Mouse (Mus musculus) B cell, adult (primary cell): ENCODE results near the gene Foxq1. TPM values are rescaled to one million over a fixed set of nuclear protein-coding genes. Genes with fewer than 3 reads are reported as not detected.

Experiments used
- total RNA-seq: library from RNA; stranded (reverse); gene quantifications from 4 replicates; pipeline ENCODE4 v1.2.4, GENCODE M21; 2023; ENCODE audit not compliant: inconsistent age

Foxq1 gene
- total RNA-seq, result not detected in 4 replicates

DNA sequence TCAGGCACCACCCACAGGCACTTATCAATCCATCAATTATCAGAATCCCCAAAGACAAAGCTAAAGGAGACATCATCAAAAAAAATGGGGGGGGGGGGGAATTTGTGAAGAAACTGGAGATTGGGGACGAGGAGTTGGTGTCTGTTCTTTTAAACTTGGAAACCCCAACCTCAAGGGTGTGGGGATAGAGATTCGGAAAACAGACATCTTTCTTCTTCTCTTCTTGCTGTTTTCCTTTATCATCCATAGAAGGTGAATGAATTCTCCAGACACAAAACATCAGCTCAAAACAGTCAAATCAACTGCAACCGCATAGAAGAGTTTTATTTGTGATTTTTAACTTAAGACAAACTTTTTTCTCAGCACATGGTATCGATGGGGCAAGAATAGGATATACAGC, at the start of gene Foxq1:
Foxq1 (plus strand) TSS at position 301 of the 400 bp plus-strand sequence.

DNA sequence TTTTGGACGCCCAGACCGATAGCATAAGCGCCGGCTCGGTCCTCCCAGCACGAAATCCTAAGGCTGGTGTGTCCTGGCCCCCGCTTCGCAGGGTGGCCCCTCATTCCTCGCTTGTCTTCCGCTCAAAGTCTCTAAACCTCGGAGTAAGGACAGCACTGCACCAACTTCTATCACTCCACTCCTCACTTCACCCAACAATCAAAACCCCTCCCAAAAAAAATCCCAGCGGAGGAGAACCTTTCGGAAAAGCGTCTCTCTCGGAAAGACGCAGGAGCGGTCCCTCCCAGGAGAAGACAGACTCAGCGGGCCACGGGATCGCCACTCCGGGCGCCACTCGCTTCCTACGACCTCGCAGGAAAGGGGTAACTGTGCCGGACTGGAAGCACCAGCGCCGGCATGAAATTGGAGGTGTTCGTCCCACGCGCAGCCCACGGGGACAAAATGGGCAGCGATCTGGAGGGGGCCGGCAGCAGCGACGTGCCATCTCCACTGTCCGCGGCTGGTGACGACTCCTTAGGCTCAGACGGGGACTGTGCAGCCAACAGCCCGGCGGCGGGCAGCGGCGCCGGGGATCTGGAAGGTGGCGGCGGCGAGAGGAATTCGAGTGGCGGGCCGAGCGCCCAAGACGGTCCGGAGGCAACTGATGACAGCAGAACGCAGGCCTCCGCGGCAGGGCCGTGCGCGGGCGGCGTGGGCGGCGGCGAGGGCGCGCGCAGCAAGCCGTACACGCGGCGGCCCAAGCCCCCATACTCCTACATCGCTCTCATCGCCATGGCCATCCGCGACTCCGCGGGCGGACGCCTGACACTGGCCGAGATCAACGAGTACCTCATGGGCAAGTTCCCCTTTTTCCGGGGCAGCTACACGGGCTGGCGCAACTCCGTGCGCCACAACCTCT, 2.8 kb downstream of the Foxq1 start, which contains the start of gene A530084C06Rik:
A530084C06Rik (minus strand) TSS at position 813 of the 898 bp plus-strand sequence.

Other genes starting within 250 kb of the Foxq1 start
- not detected in 4 replicates for gene A530084C06Rik, start 3.2 kb downstream of the Foxq1 start, total RNA-seq
- gene Foxf2, start 69.7 kb downstream of the Foxq1 start, total RNA-seq, result not detected in 4 replicates